Mouse (Mus musculus) MEL-GATA-1-ER (cell line): ENCODE data around the gene Map4k2.

ENCODE experiments used
- DNase-seq: peaks from one replicate; pipeline ENCODE4 v3.0.0-alpha.2; 2012; ENCODE audit warnings: low read depth; ENCODE audit errors: extremely low read depth

Map4k2 gene

DNA sequence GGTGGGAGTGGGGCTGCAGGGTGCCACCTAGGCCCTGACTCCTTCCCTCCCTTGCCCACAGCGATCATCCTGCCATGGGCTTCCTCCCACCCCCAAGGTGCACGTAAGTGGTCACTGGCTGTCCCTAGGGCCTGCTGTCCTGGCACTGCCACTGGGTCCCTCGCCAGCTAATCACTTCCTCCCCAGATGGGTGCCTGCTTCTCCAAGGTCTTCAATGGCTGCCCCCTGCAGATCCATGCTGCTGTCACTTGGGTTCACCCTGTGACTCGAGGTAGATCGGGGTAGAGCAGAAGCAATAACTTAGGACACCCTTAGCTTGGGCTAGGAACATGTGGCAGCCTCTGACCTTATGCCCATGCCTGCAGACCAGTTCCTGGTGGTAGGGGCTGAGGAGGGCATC is 5.1 kb downstream of the Map4k2 start:
- DNase-seq: no peak

GRCm38 (mm10) chr19:6346661-6347060 is 5.7 kb downstream of the Map4k2 start:
- DNase-seq: no peak

GRCm38 (mm10) chr19:6347615-6348014 is 6.7 kb downstream of the Map4k2 start:
- no peak for DNase-seq

DNA sequence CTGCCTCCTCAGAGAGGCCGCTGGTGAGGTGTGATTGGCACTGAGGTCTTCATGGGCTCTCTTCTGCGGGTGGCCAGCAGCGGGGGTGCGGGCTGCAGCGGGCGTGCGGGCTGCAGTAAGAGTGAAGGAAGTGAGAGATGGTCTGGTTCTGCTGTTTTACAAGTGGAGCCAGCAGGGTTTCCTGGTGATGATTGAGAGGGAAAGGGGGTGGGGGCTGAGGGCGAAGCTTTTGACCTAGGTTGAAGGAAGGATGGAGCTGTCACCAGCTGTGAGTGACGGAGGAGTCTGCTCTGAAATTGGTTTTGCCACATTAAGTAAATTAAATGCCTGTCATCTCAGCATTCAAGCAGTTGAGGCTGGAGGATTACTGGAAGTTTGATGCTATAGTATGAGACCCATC is 7.8 kb downstream of the Map4k2 start:
- no peak for DNase-seq

- no peak for DNase-seq
Measured at GRCm38 (mm10) chr19:6349215-6349983, 8.5 kb downstream of the Map4k2 start.

- DNase-seq: no peak
Measured at GRCm38 (mm10) chr19:6351431-6352106, 10.6 kb downstream of the Map4k2 start.

DNA sequence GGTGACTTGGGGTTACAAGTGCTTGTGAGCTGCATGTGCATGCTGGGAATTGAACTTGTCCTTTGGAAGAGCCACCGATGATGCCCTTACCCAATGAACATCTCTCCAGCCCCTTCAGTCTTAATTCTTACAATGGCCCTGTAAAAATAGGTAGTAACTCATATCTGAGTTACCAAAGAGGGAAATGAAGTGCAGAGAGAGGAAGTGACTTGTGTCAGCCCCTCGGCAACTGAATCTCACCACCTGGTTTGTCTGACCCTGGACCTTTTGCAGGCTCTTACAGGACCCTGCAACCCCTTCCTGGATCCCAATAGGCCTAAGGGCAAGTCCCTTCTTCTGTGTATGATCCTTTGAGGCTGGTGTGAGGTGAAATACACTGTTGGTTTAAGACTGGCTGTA is 11.2 kb downstream of the Map4k2 start:
- DNase-seq: no peak

DNA sequence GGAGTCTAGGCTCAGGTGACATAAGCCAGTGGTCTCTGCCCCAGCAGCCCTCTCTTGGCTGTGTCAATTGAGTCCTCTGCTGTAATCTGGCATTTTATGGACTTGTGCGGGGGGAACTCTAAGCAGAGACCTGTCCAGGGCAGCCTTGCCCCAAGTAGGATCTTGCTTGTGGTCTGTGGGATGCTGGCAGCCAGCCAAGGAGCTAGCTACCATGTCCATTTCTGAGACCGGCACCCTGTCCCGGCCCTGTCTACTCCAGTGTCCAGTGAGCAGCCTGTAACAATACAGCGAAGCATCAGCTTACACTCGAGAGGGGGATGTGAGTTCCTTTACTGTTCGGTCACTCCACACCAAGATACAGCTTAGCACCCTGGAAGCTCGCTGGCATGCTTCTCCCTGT is 13.1 kb downstream of the Map4k2 start:
- DNase-seq: no peak

- DNase-seq: no peak
Measured at GRCm38 (mm10) chr19:6361291-6361690, 20.4 kb downstream of the Map4k2 start.

DNA sequence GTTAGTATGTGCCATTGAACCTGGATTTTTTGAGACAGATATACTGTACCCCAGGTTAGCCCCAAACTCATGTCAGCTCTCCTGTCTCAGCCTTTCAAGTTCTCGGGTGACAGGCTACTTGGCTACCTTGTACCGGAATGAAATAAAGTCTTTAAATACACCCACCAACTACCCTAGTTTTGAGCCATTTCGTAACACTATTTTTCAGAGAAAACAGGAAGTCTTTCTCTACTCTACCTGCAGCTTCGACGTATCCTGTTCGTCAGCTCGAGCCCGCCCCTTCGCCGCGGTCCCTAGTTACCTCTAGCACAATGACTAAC is 22.1 kb downstream of the Map4k2 start:
- DNase-seq: no peak

DNA sequence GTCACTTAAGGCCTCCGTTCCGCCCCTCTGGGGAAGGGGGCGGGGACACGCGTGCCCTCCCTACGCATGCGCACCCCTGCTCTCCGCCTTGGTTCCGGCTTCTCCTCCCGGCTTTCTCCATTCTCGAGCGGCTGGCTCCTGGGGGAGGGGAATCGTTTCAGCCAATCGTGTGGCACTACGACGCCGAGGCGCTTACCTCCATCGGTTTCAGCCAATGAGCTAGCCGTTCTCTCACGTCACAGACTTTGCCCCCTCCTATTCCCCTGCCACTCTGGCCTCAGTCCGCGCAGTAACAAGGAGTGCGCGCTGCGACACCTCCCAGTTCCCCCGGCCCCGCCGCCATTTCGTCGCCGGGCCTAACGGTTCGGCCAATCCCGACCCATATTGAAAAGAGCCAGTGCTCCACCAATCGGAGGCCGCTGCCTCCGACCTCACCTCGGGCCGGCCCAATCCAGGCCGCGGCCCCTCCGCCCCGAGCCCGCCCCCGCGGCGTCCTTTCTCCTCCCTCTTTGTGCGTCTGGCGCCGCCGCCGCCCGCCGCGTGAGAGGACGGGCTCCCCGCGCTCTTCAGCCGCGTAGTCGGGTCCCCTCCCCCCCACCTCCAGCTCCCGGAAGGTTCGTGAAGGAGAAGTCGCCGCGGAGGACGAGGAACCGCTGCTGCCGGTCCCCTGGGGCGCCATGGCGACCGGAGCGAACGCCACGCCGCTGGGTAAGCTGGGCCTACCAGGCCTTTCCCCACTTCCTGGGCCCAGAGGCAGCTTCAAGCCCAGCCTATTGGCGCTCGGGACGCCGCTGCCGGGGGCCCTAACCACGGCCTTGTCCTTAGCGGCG is 22.7 kb downstream of the Map4k2 start, which contains the start of gene Sf1:
Gene Sf1 (plus strand): TSS at position 280 of the 830 bp plus-strand sequence.
- peak; percentile 98 for DNase-seq

GRCm38 (mm10) chr19:6364317-6364725 is 23.4 kb downstream of the Map4k2 start:
- peak; percentile 65 for DNase-seq

DNA sequence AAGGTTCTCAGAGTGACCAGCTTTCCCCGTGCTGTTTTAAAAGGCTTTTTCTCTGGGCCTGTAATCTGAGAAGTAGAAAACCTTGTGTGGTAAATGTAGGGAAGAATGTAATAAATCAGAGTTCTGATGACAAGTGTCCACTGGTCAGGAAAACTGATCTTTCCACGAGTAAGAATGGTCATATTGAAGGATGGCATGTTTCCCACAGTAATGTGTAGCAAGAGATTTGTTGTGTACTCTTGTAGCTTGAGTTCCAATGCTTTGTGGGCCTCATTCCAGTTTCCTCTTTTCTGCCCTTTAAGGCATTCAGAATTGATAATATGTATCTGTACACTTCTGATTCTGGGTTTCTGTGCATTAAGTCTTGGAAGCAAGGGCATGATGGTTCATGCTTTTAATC is 23.9 kb downstream of the Map4k2 start:
- DNase-seq: peak; percentile 44

DNA sequence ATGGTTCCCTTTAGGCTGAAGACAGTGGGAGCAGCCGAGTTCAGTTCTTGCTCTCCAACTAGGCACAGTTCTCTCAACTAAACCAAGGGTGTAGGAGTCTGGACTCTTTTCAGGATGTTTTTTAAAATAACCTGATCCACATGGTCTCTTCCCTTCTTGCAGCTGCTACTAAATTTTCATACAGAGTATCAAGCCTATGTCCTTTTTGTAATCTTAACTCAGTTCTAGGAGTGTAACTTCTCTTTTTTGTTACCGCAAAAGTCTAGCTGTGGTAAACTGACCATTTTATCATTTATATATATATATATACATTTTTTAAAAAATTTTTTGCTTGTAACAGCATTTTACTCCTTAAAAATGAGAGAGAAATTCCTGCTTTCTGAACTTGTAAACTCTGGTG is 29.2 kb downstream of the Map4k2 start:
- peak; percentile 51 for DNase-seq

DNA sequence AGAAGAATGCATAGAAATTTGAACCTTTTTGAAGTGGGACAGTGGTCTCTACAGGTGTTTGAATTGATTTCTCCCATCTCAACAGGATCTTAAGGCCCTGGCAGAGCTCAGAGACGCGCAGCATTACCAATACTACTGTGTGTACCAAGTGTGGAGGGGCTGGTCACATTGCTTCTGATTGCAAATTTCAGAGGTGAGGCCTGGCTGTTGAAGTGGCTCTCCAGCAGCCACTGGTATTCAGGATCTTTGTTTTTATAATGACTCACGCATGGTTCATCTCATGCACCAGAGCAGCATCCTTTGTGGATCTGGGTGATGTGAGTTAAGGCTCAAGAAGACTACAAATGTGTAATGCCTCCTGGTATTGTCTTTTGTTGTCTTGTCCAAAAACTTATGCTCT is 31.5 kb downstream of the Map4k2 start:
- no peak for DNase-seq

DNA sequence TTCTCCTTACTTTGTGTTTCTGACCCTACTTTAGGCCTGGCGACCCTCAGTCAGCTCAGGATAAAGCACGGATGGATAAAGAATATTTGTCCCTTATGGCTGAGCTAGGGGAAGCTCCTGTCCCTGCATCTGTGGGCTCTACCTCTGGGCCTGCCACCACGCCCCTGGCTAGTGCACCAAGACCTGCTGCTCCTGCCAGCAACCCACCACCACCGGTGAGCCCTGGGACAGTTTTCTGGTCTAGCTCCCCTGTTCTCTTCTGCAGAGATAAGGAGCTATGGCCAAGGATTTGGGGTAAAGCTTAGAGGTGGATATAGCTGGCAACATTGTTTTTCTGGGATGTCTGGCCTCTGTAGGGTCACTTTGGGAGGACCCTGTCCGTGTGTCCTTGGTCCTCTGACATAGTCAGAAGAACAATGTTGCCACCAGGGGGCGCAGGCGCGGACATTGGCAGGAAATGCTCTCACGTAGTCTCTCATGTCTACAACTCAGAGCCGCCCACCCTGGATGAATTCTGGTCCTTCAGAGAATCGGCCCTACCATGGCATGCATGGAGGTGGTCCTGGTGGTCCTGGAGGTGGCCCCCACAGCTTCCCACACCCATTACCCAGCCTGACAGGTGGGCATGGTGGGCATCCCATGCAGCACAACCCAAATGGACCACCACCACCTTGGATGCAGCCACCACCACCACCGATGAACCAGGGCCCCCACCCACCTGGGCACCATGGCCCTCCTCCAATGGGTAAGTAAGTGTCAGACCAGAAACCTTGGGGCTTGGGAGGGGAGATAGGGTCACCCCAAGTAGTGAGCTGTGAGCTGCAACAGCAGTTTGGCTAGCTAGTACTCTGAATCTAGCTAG is 32.8 kb downstream of the Map4k2 start:
- DNase-seq: no peak

DNA sequence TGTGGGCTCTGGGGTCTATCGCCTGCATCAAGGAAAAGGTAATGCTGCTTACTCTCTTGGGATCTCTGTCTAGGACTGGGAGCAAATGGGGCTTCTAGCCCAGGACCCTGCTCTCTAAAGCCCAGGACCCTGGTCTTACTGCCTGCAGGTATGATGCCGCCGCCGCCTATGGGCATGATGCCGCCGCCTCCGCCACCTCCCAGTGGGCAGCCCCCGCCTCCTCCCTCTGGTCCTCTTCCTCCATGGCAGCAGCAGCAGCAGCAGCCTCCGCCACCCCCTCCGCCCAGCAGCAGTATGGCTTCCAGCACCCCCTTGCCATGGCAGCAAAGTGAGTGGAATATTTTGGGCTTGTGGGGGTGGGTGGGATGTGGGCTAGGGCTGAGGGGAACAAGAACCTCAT is 33.6 kb downstream of the Map4k2 start:
- no peak for DNase-seq

GRCm38 (mm10) chr19:6375423-6376254 is 34.7 kb downstream of the Map4k2 start:
- no peak for DNase-seq

GRCm38 (mm10) chr19:6376255-6376564 is 35.3 kb downstream of the Map4k2 start:
- no peak for DNase-seq

- no peak for DNase-seq
Measured at GRCm38 (mm10) chr19:6376643-6377042, 35.7 kb downstream of the Map4k2 start.
